Mouse (Mus musculus) Patski (cell line): ENCODE measurements around the gene Pdilt. TPM values are rescaled to one million over a fixed set of nuclear protein-coding genes. Genes with fewer than 3 reads are reported as not detected.
"Not testable (repeated sequence)": the region's sequence is repeated elsewhere in the genome, so short reads cannot be mapped to it uniquely, and the experiment has no call there.

Source experiments
- ATAC-seq: fragments of 100-300 bp; one replicate; pipeline ENCODE4 v1.8.0; 2021
- CTCF ChIA-PET: fragments of 350-600 bp; sonication (Branson Sonifier 250); formaldehyde crosslinking; loops from one replicate; lab custom pipeline; 2022; ENCODE audit warnings: inconsistent platforms; lab: Charles Lee
- POLR2A ChIA-PET: fragments of 350-600 bp; sonication (Branson Sonifier 250); formaldehyde crosslinking; loops from one replicate; lab custom pipeline; 2022; ENCODE audit warnings: antibody characterized with exemption, inconsistent platforms; lab: Charles Lee
- DNase-seq: peaks from one replicate; pipeline ENCODE4 v3.0.0-alpha.2; 2011; ENCODE audit warnings: low read depth, low spot score
- H3K27me3 ChIP-seq: fragments of 371-371 bp; one replicate; pipeline ENCODE4 v1.5.1; 2021
- CTCF ChIP-seq: fragments of 100-300 bp; IDR thresholded peaks from one replicate; pipeline ENCODE4 v1.5.1; 2021
- in situ Hi-C: fragments of 300-500 bp; cut with MboI; formaldehyde crosslinking; loops from 3 replicates; pipeline ENCODE4 v1.11.1; 2018; ENCODE audit warnings: low pct_unique_long_range_greater_than_20kb, mixed read lengths
- polyA plus RNA-seq: library from polyadenylated mRNA; unstranded; gene quantifications from one replicate; pipeline ENCODE4 v1.2.3, GENCODE M21; 2021

Gene Pdilt
- polyA plus RNA-seq: not detected

- TF ChIP-seq CTCF: no peak
- ATAC-seq (no peak), DNase-seq (no peak)
- ChIA-PET POLR2A (no interaction called here), CTCF (interaction anchor here (0.9 to 3.0 kb wide), 2 partner anchors 9 to 512 kb away, joined by 4 to 14 read pairs; no protein-coding TSS in a partner anchor)
- in situ Hi-C loops: loop anchor here (10.0 kb wide), 1 partner anchor 151 kb away; no protein-coding TSS in a partner anchor
- H3K27me3 ChIP-seq: no peaks in the 10 kb centered on the region
Measured at GRCm38 (mm10) chr7:119523389-119523788, at the start of gene Pdilt. Gene Pdilt (minus strand): TSS chr7:119523489.

- DNase-seq, in situ Hi-C loops, POLR2A ChIA-PET, H3K27me3 ChIP-seq, ATAC-seq: not testable (repeated sequence)
- CTCF ChIA-PET: interaction anchor here (2.6 kb wide), 1 partner anchor 9 kb away, joined by 7 read pairs; the partner anchor contains the start of gene Acsm2
Measured at GRCm38 (mm10) chr7:119562476-119562875, 39.2 kb upstream of the Pdilt start.

- in situ Hi-C loops: no loop called here
- ChIA-PET CTCF (interaction anchor here (2.6 kb wide), 1 partner anchor 8 kb away, joined by 7 read pairs; the partner anchor contains the start of gene Acsm2), POLR2A (no interaction called here)
- TF ChIP-seq CTCF: no peak
- H3K27me3 ChIP-seq: no peaks in the 10 kb centered on the region
- DNase-seq (no peak), ATAC-seq (no peak)
Measured at GRCm38 (mm10) chr7:119561441-119561840, 38.2 kb upstream of the Pdilt start.

GRCm38 (mm10) chr7:119560452-119560835, 37.2 kb upstream of the Pdilt start:
- in situ Hi-C loops: no loop called here
- ATAC-seq (no peak), DNase-seq (no peak)
- no peak for TF ChIP-seq CTCF
- no peaks in the 10 kb centered on the region for H3K27me3 ChIP-seq
- ChIA-PET CTCF (interaction anchor here (0.8 kb wide), 1 partner anchor 10 kb away, joined by 3 read pairs; no protein-coding TSS in a partner anchor), POLR2A (no interaction called here)

- POLR2A ChIA-PET: no interaction called here
- CTCF ChIA-PET: interaction anchor here (0.8 kb wide), 1 partner anchor 9 kb away, joined by 3 read pairs; no protein-coding TSS in a partner anchor
Measured at GRCm38 (mm10) chr7:119559789-119560451, 36.6 kb upstream of the Pdilt start.

GRCm38 (mm10) chr7:119554040-119554439, 30.8 kb upstream of the Pdilt start, which contains the start of gene Acsm2:
Gene Acsm2 (plus strand): TSS chr7:119554340.
- no peak for ATAC-seq
- H3K27me3 ChIP-seq: no peaks in the 10 kb centered on the region
- POLR2A ChIA-PET: interaction anchor here (0.6 kb wide), 1 partner anchor 295 kb away, joined by 4 read pairs; no protein-coding TSS in a partner anchor
- no peak for TF ChIP-seq CTCF
- CTCF ChIA-PET: interaction anchor here (1.8 kb wide), 1 partner anchor 9 kb away, joined by 7 read pairs; no protein-coding TSS in a partner anchor
- no peak for DNase-seq
- in situ Hi-C loops: no loop called here

More at GRCm38 (mm10) chr7:119559789-119560451, 36.6 kb upstream of the Pdilt start:
- no peak for ATAC-seq
- TF ChIP-seq CTCF: no peak
- DNase-seq: no peak
- no peaks in the 10 kb centered on the region for H3K27me3 ChIP-seq
- in situ Hi-C loops: no loop called here

GRCm38 (mm10) chr7:119550471-119551222, 27.4 kb upstream of the Pdilt start:
- no peak for TF ChIP-seq CTCF
- ATAC-seq (no peak), DNase-seq (no peak)
- no peaks in the 10 kb centered on the region for H3K27me3 ChIP-seq
- POLR2A ChIA-PET: no interaction called here
- CTCF ChIA-PET: interaction anchor here (0.8 kb wide), 1 partner anchor 9 kb away, joined by 3 read pairs; no protein-coding TSS in a partner anchor
- in situ Hi-C loops: no loop called here

- POLR2A ChIA-PET: no interaction called here
- in situ Hi-C loops: no loop called here
- no peak for TF ChIP-seq CTCF
Measured at GRCm38 (mm10) chr7:119545572-119545971, 22.3 kb upstream of the Pdilt start.

GRCm38 (mm10) chr7:119542445-119542844, 19.2 kb upstream of the Pdilt start:
- no peak for TF ChIP-seq CTCF
- ATAC-seq: no peak
- POLR2A ChIA-PET: no interaction called here
- no peak for DNase-seq
- no peaks in the 10 kb centered on the region for H3K27me3 ChIP-seq
- in situ Hi-C loops: no loop called here
- CTCF ChIA-PET: no interaction called here

More at GRCm38 (mm10) chr7:119545572-119545971, 22.3 kb upstream of the Pdilt start:
- ATAC-seq: no peak
- DNase-seq: no peak
- CTCF ChIA-PET: interaction anchor here (1.2 kb wide), 1 partner anchor 522 kb away, joined by 3 read pairs; no protein-coding TSS in a partner anchor
- H3K27me3 ChIP-seq: no peaks in the 10 kb centered on the region

- ATAC-seq (no peak), DNase-seq (no peak)
- POLR2A ChIA-PET: no interaction called here
- CTCF ChIA-PET: interaction anchor here (0.6 kb wide), 1 partner anchor 12 kb away, joined by 3 read pairs; no protein-coding TSS in a partner anchor
- no peaks in the 10 kb centered on the region for H3K27me3 ChIP-seq
- TF ChIP-seq CTCF: no peak
- in situ Hi-C loops: no loop called here
Measured at GRCm38 (mm10) chr7:119534389-119534788, 11.1 kb upstream of the Pdilt start.
